Mouse (Mus musculus) stomach, postnatal 0 days (tissue): ENCODE data around the gene Mamdc4.

Source experiments
- CTCF ChIP-seq: IDR thresholded peaks from 2 replicates; pipeline ENCODE4 v1.5.1; 2016; ENCODE audit warnings: antibody characterized with exemption, low read depth, mild to moderate bottlenecking, moderate library complexity
- EP300 ChIP-seq: optimal IDR thresholded peaks from 2 replicates; pipeline ENCODE3; 2016; ENCODE audit warnings: antibody characterized with exemption

- TF ChIP-seq CTCF: no peak
- no peak for TF ChIP-seq EP300
Observed at GRCm38 (mm10) chr2:25581901-25582301, 7.3 kb upstream of the Mamdc4 start.
